Mouse (Mus musculus): ENCODE measurements around the gene Cnn1.

Gene Cnn1

GRCm38 (mm10) chr9:22157516-22158265, 58.7 kb downstream of the Cnn1 start:
- DNase-seq (ENCODE audit: low spot score): no peak
